Mouse (Mus musculus) G1E (cell line): ENCODE data around the gene Armc9.

ENCODE experiments used
- CTCF ChIP-seq: IDR thresholded peaks from 2 replicates; pipeline ENCODE4 v1.5.1; 2012; ENCODE audit warnings: low read depth, low read length, inconsistent platforms, mixed read lengths
- TAL1 ChIP-seq: conservative IDR thresholded peaks from 2 replicates; pipeline ENCODE4 v1.6.1; 2012; ENCODE audit warnings: low read depth, low read length, inconsistent platforms, mixed read lengths

- TF ChIP-seq CTCF (no peak), TAL1 (no peak)
These were observed 148.7 kb downstream of the Armc9 start for GRCm38 (mm10) chr1:86303063-86303872.
